Comparison of ENCODE assay signal across 21 mouse cellular contexts in genomic region chr1:106449795-106450194, GRCm38 (mm10).
A peak's percentile ranks its signal among the peaks of the same experiment; 100 is the strongest.
DNase-seq lines count a peak whose midpoint lies in the region; ATAC-seq and TF ChIP-seq lines count a peak whose summit lies in the region.
"Had no signal": no experiment of that assay in that cellular context is flagged by ENCODE, and none has a peak within 500 bp of the region (broad histone marks: within the 10 kb centered on the region; RNA-seq: fewer than 3 reads in every experiment).

No protein-coding gene starts in this region.

- H3K9me3 ChIP-seq in intestine, postnatal 0 days (ENCODE audit: control insufficient read depth) = no peaks in the 10 kb centered on the region
- H3K9me3 ChIP-seq in stomach, postnatal 0 days (ENCODE audit: control insufficient read depth, low read length) = no peaks in the 10 kb centered on the region
- H3K9me3 ChIP-seq: embryonic facial prominence, embryonic 12.5 days; heart, embryonic 15.5 days; hindbrain, embryonic 10.5 days had no signal

- no peak for TF ChIP-seq CTCF in intestine, postnatal 0 days (IDR thresholded peaks at IDR 0.05; ENCODE audit: low read depth)
- TF ChIP-seq CTCF in stomach, postnatal 0 days (IDR thresholded peaks at IDR 0.05; ENCODE audit: low read depth) = no peak

- TF ChIP-seq EP300 in stomach, postnatal 0 days (optimal IDR thresholded peaks at IDR 0.05) = no peak

- peak; percentile 11 for DNase-seq in urinary bladder, postnatal 14 days (ENCODE audit: low spot score)
- DNase-seq in urinary bladder, postnatal 4 days (ENCODE audit: low spot score in 2 of 2) = no peak
- peak; percentile 63 for DNase-seq in ZHBTc4 (ENCODE audit: low read depth, low spot score)
- peak; percentile 41 for DNase-seq in stomach, postnatal 0 days (ENCODE audit: low spot score)
- DNase-seq in kidney, postnatal 10 days = no peak
- no peak for DNase-seq in right cerebral cortex, postnatal 25 days
- no peak for DNase-seq in cerebellum, adult 18-20 months
- DNase-seq: adrenal gland, adult 2 months; adrenal gland, postnatal 25 days; cerebellum, adult 8-10 months; cerebellum, postnatal 14 days; gastrocnemius, postnatal 10 days; heart, adult 2 months; heart, postnatal 14 days had no signal

- H3K27ac ChIP-seq in intestine, postnatal 0 days (ENCODE audit: low read depth, low read length) = no peak overlapping the region
- no peak overlapping the region for H3K27ac ChIP-seq in stomach, postnatal 0 days (replicated peaks)
- H3K27ac ChIP-seq: embryonic facial prominence, embryonic 12.5 days; heart, adult 2 months; heart, embryonic 15.5 days; hindbrain, embryonic 10.5 days; hindbrain, embryonic 14.5 days had no signal

- H3K4me3 ChIP-seq in intestine, postnatal 0 days (ENCODE audit: low read depth, low read length) = no peak overlapping the region
- no peak overlapping the region for H3K4me3 ChIP-seq in stomach, postnatal 0 days (ENCODE audit: low read depth, low read length)
- H3K4me3 ChIP-seq: embryonic facial prominence, embryonic 12.5 days; heart, adult 2 months; heart, embryonic 15.5 days; hindbrain, embryonic 10.5 days had no signal

- H3K36me3 ChIP-seq in intestine, postnatal 0 days (ENCODE audit: control insufficient read depth, insufficient read depth) = no peaks in the 10 kb centered on the region
- no peaks in the 10 kb centered on the region for H3K36me3 ChIP-seq in stomach, postnatal 0 days (ENCODE audit: control insufficient read depth, insufficient read depth, low read length)
- H3K36me3 ChIP-seq: embryonic facial prominence, embryonic 12.5 days; heart, embryonic 15.5 days; hindbrain, embryonic 10.5 days had no signal

- H3K27me3 ChIP-seq in intestine, postnatal 0 days (replicated peaks; ENCODE audit: control insufficient read depth, insufficient read depth, low read length) = no peaks in the 10 kb centered on the region
- H3K27me3 ChIP-seq in stomach, postnatal 0 days (ENCODE audit: control insufficient read depth, insufficient read depth, low read length) = no peaks in the 10 kb centered on the region
- H3K27me3 ChIP-seq: embryonic facial prominence, embryonic 12.5 days; heart, embryonic 15.5 days had no signal

- H3K4me1 ChIP-seq in intestine, postnatal 0 days (replicated peaks; ENCODE audit: control insufficient read depth, insufficient read depth, low read length) = no peaks in the 10 kb centered on the region
- H3K4me1 ChIP-seq in stomach, postnatal 0 days (replicated peaks; ENCODE audit: control insufficient read depth, insufficient read depth) = no peaks in the 10 kb centered on the region
- H3K4me1 ChIP-seq: embryonic facial prominence, embryonic 12.5 days; heart, embryonic 15.5 days; hindbrain, embryonic 10.5 days had no signal

- H3K9ac ChIP-seq in intestine, postnatal 0 days (ENCODE audit: low read depth, low read length) = no peak overlapping the region
- no peak overlapping the region for H3K9ac ChIP-seq in stomach, postnatal 0 days (ENCODE audit: low read length)
- H3K9ac ChIP-seq: embryonic facial prominence, embryonic 12.5 days; heart, embryonic 15.5 days; hindbrain, embryonic 14.5 days had no signal

- peak; percentile 90 for ATAC-seq in intestine, postnatal 0 days
- ATAC-seq in stomach, postnatal 0 days (ENCODE audit: low FRiP score, low TSS enrichment) = peak; percentile 96
- ATAC-seq: forebrain, embryonic 16.5 days had no signal

- no peak overlapping the region for H3K4me2 ChIP-seq in intestine, postnatal 0 days (replicated peaks; ENCODE audit: low read depth)
- H3K4me2 ChIP-seq in stomach, postnatal 0 days (replicated peaks; ENCODE audit: low read depth) = no peak overlapping the region
- H3K4me2 ChIP-seq: embryonic facial prominence, embryonic 12.5 days; heart, embryonic 11.5 days; heart, embryonic 15.5 days; hindbrain, embryonic 14.5 days had no signal

- 28% methylated on average over 2 of the region's 2 CpGs for WGBS in intestine, postnatal 0 days
- WGBS in stomach, postnatal 0 days = 48% methylated on average over 2 of the region's 2 CpGs

Comparison
In these comparisons a context has a peak if more than half of its experiments do, and no peak if none do; other contexts are left out.
1. DNase-seq: peak in urinary bladder, postnatal 14 days (single experiment), ZHBTc4 (single experiment) and stomach, postnatal 0 days (single experiment); none in urinary bladder, postnatal 4 days (0 of 2), kidney, postnatal 10 days (single experiment), right cerebral cortex, postnatal 25 days (single experiment) and cerebellum, adult 18-20 months (0 of 2).